Mouse (Mus musculus) forebrain, embryonic 16.5 days (tissue): Measurements from ENCODE around the gene H2afb3. TPM values are rescaled to one million over a fixed set of nuclear protein-coding genes. Genes with fewer than 3 reads are reported as not detected.

Source experiments
- polyA plus RNA-seq: library from polyadenylated mRNA; unstranded; fragments of >200 nt; fragmentation: Nextera tagmentation; extraction: Ambion mirVana; gene quantifications from 2 replicates; pipeline ENCODE4 v1.2.1, GENCODE M21; 2015

The H2afb3 gene
- polyA plus RNA-seq, 1 experiment from 2014 or later, result not detected

Other genes starting within 250 kb of the H2afb3 start
- 16.1 and 28.1 TPM in 2 replicates for gene Pcdh11x, start 22.8 kb downstream of the H2afb3 start, polyA plus RNA-seq